Mouse (Mus musculus): ENCODE data around the gene Tmem200c.

Gene Tmem200c

DNA sequence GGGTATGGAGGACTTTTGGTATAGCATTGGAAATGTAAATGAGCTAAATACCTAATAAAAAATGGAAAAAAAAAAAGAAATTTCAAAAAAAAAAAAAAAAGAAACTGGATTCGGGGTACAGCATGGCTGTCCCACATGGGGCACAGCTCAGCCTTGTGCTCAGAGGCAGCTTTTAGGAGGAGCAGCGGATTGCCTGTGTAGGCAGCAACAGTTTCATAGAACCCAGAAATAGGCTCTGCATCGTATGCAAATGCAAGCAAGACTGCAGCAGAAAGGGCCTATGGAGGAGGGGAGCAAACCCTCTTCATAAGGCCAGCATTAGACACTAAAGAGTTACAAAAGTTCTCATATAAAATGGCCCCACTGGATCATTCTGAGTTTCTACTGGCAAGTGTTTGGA lies 64.2 kb downstream of the Tmem200c start:
- no peak for DNase-seq (ENCODE audit: extremely low read depth, low read depth, low spot score)

All from fat pad, adult 2 months (tissue).